Mouse (Mus musculus) erythroblast, embryonic 14.5 days (primary cell): ENCODE results near the gene Zfp566. TPM values are rescaled to one million over a fixed set of nuclear protein-coding genes. Genes with fewer than 3 reads are reported as not detected.

ENCODE experiments used
- H3K27me3 ChIP-seq: 2 replicates; pipeline ENCODE4 v1.6.1; 2012; ENCODE audit warnings: inconsistent platforms; ENCODE audit not compliant: control insufficient read depth
- H3K36me3 ChIP-seq: 2 replicates; pipeline ENCODE4 v1.6.1; 2012; ENCODE audit warnings: mild to moderate bottlenecking, inconsistent platforms; ENCODE audit not compliant: control insufficient read depth
- H3K4me1 ChIP-seq: 2 replicates; pipeline ENCODE4 v1.6.1; 2012; ENCODE audit warnings: inconsistent platforms; ENCODE audit not compliant: control insufficient read depth
- H3K4me3 ChIP-seq: replicated peaks from 2 replicates; pipeline ENCODE3; 2012; ENCODE audit warnings: moderate library complexity, mild to moderate bottlenecking, inconsistent platforms
- H3K9me3 ChIP-seq: 2 replicates; pipeline ENCODE4 v1.6.1; 2012; ENCODE audit warnings: low read length, inconsistent platforms, mixed read lengths; ENCODE audit not compliant: control insufficient read depth
- GATA1 ChIP-seq: IDR thresholded peaks from 2 replicates; pipeline ENCODE4 v1.6.1; 2012; ENCODE audit warnings: low read length, inconsistent platforms, mixed read lengths
- TAL1 ChIP-seq: IDR thresholded peaks from 3 replicates; pipeline ENCODE4 v1.6.1; 2012; ENCODE audit warnings: low read length, inconsistent platforms, mixed read lengths
- polyA plus RNA-seq: library from polyadenylated mRNA; stranded (reverse); fragments of >175 nt; gene quantifications from 2 replicates; pipeline ENCODE4 v1.2.3, GENCODE M21; 2012

Zfp566 gene
- polyA plus RNA-seq, 1 experiment, result not detected

DNA sequence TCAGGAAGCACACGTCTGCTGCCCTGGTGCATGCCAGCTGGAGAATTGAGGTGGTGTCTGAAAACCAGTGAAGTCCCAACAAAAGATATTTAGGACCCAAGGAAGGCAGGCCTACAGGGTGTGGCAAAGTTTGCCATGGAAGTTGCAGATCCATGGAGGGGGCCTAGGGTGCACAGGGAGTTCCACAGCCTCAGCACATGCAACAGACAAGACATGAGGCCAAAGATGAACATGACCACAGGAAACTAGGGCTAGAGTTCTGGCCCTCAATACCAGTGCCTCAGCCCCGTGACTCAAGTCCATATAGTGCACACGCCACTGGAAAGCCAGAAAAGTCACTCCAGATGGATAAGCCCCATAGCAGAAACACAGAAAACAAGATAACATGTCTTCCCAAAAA lies 61.8 kb downstream of the Zfp566 start:
- H3K27me3 ChIP-seq, result no peaks in the 10 kb centered on the region
- TF ChIP-seq TAL1, result no peak
- TF ChIP-seq GATA1, result no peak
- H3K4me3 ChIP-seq, result no peak overlapping the region
- H3K4me1 ChIP-seq, result peaks cover 16% of the 10 kb centered on the region
- H3K36me3 ChIP-seq, result peaks cover 26% of the 10 kb centered on the region
- H3K9me3 ChIP-seq, result no peaks in the 10 kb centered on the region

Other genes starting within 250 kb of the Zfp566 start
- gene Zfp940, start 236.9 kb downstream of the Zfp566 start, polyA plus RNA-seq, result not detected in 2 replicates
- gene Zfp420, start 230.5 kb downstream of the Zfp566 start, polyA plus RNA-seq, result not detected in 2 replicates
- 0.01 and 0.02 TPM in 2 replicates for gene Zfp27, start 184.0 kb downstream of the Zfp566 start, polyA plus RNA-seq
- gene Zfp383, start 182.3 kb downstream of the Zfp566 start, polyA plus RNA-seq, result not detected in 2 replicates
- gene Zfp74, start 136.4 kb downstream of the Zfp566 start, polyA plus RNA-seq, result 0.09 and 0.37 TPM in 2 replicates
- gene Zfp568, start 106.6 kb downstream of the Zfp566 start, polyA plus RNA-seq, result 0.04 TPM in 2 replicates
- gene Zfp14, start 39.1 kb downstream of the Zfp566 start, polyA plus RNA-seq, result 0.02 TPM in 1 of 2 replicates, not detected in the other
- gene Zfp82, start 17.6 kb downstream of the Zfp566 start, polyA plus RNA-seq, result 0.02 TPM in 1 of 2 replicates, not detected in the other
- not detected in 2 replicates for gene Gm26920, start 117 bp downstream of the Zfp566 start, polyA plus RNA-seq
- gene Zfp260, start 4.2 kb upstream of the Zfp566 start, polyA plus RNA-seq, result not detected in 2 replicates
- 0.11 TPM in 1 of 2 replicates, not detected in the other for gene Zfp382, start 31.4 kb upstream of the Zfp566 start, polyA plus RNA-seq
- 0.14 and 0.46 TPM in 2 replicates for gene Zfp146, start 79.2 kb upstream of the Zfp566 start, polyA plus RNA-seq
- gene Cox7a1, start 93.6 kb upstream of the Zfp566 start, polyA plus RNA-seq, result 0.12 TPM in 1 of 2 replicates, not detected in the other
- 17.1 and 21.2 TPM in 2 replicates for gene Capns1, start 108.3 kb upstream of the Zfp566 start, polyA plus RNA-seq
- gene Polr2i, start 141.4 kb upstream of the Zfp566 start, polyA plus RNA-seq, result 9.4 and 10.9 TPM in 2 replicates
- 2.6 and 4.1 TPM in 2 replicates for gene Tbcb, start 141.7 kb upstream of the Zfp566 start, polyA plus RNA-seq
- not detected in 2 replicates for gene Ovol3, start 145.2 kb upstream of the Zfp566 start, polyA plus RNA-seq
- 0.04 TPM in 1 of 2 replicates, not detected in the other for gene Thap8, start 189.6 kb upstream of the Zfp566 start, polyA plus RNA-seq
- gene Wdr62, start 189.9 kb upstream of the Zfp566 start, polyA plus RNA-seq, result 14.8 and 30.0 TPM in 2 replicates
- not detected in 2 replicates for gene Clip3, start 201.2 kb upstream of the Zfp566 start, polyA plus RNA-seq
- gene Alkbh6, start 218.2 kb upstream of the Zfp566 start, polyA plus RNA-seq, result 2.1 and 2.8 TPM in 2 replicates
- 0.04 and 0.13 TPM in 2 replicates for gene Syne4, start 224.3 kb upstream of the Zfp566 start, polyA plus RNA-seq
- gene E130208F15Rik, start 231.2 kb upstream of the Zfp566 start, polyA plus RNA-seq, result not detected in 2 replicates
- gene Sdhaf1, start 233.4 kb upstream of the Zfp566 start, polyA plus RNA-seq, result 0.45 and 0.47 TPM in 2 replicates